Mouse (Mus musculus): ENCODE results near the gene Mindy4. TPM values are rescaled to one million over a fixed set of nuclear protein-coding genes. Genes with fewer than 3 reads are reported as not detected.

Gene Mindy4
- polyA plus RNA-seq, 1 experiment from 2014 or later, result 17.2 TPM

DNA sequence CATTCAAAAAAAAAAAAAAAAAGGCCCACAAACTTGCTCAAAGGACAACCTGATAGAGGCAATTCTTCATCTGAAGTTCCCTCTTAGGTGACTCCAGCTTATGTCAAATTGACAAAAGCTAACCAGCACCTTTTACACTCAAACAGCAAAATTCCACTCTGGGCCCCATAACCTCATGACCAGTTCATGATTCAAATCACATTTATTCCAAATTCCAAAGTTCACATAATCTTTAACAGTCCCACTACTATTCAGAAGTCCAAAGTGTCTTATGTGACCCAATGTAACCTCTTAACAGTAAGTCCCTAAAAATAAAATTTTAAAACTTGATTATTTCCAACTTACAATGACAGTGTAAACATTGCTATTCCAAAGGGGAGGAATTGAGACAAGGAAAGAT is 13.8 kb upstream of the Mindy4 start:
- DNase-seq (ENCODE audit: low spot score) (no peak), ATAC-seq (ENCODE audit: insufficient number of reproducible peaks, low FRiP score, low TSS enrichment, low read depth) (no peak)
- H3K4me3 ChIP-seq (ENCODE audit: low read depth, low read length), result no peak overlapping the region
- no peak overlapping the region for H3K27ac ChIP-seq (replicated peaks; ENCODE audit: low read depth, low read length)
- H3K9me3 ChIP-seq (ENCODE audit: control insufficient read depth, low read length), result no peaks in the 10 kb centered on the region
- H3K36me3 ChIP-seq (ENCODE audit: control insufficient read depth, insufficient read depth, low read length), result no peaks in the 10 kb centered on the region
- no peak overlapping the region for H3K4me2 ChIP-seq (ENCODE audit: low read depth, severe bottlenecking)
- no peak overlapping the region for H3K9ac ChIP-seq (ENCODE audit: low read length)
- H3K4me1 ChIP-seq (ENCODE audit: control insufficient read depth, insufficient read depth, low read length), result no peaks in the 10 kb centered on the region
- no peaks in the 10 kb centered on the region for H3K27me3 ChIP-seq (ENCODE audit: control insufficient read depth, insufficient read depth, low read length)

DNA sequence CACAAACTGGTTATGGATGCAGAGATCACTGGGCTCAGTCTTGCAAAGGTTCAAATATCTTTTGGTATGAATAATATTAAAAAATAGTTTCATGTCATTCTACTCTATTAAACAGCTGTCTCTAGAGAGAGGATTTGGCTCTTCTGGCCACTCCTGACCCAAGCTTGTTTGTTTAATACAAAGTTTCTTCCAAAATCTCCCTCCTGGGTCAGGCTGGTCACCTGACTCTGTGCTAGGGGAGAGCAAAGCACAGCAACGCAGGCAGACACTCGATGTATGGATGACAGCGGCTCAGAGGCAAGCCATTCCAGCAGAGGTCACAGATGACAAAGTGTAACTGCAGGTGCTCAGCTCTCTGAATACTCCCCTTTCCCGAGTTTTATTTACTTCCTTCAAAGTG is 11.6 kb upstream of the Mindy4 start:
- Histone ChIP-seq H3K4me1 (ENCODE audit: control insufficient read depth, insufficient read depth, low read length) (no peaks in the 10 kb centered on the region), H3K27me3 (ENCODE audit: control insufficient read depth, insufficient read depth, low read length) (no peaks in the 10 kb centered on the region), H3K9ac (ENCODE audit: low read length) (no peak overlapping the region), H3K4me3 (ENCODE audit: low read depth, low read length) (no peak overlapping the region), H3K4me2 (ENCODE audit: low read depth, severe bottlenecking) (no peak overlapping the region), H3K27ac (replicated peaks; ENCODE audit: low read depth, low read length) (no peak overlapping the region), H3K9me3 (ENCODE audit: control insufficient read depth, low read length) (no peaks in the 10 kb centered on the region), H3K36me3 (ENCODE audit: control insufficient read depth, insufficient read depth, low read length) (no peaks in the 10 kb centered on the region)
- 66% methylated on average over 4 of the region's 4 CpGs for WGBS
- ATAC-seq (ENCODE audit: insufficient number of reproducible peaks, low FRiP score, low TSS enrichment, low read depth) (no peak), DNase-seq (ENCODE audit: low spot score) (no peak)

- 93% methylated on average over 3 of the region's 3 CpGs for WGBS
- Histone ChIP-seq H3K36me3 (ENCODE audit: control insufficient read depth, insufficient read depth, low read length) (no peaks in the 10 kb centered on the region), H3K9me3 (ENCODE audit: control insufficient read depth, low read length) (no peaks in the 10 kb centered on the region), H3K27ac (replicated peaks; ENCODE audit: low read depth, low read length) (no peak overlapping the region), H3K4me3 (ENCODE audit: low read depth, low read length) (no peak overlapping the region), H3K4me2 (ENCODE audit: low read depth, severe bottlenecking) (no peak overlapping the region), H3K9ac (ENCODE audit: low read length) (no peak overlapping the region), H3K4me1 (ENCODE audit: control insufficient read depth, insufficient read depth, low read length) (no peaks in the 10 kb centered on the region), H3K27me3 (ENCODE audit: control insufficient read depth, insufficient read depth, low read length) (no peaks in the 10 kb centered on the region)
- DNase-seq (ENCODE audit: low spot score) (no peak), ATAC-seq (ENCODE audit: insufficient number of reproducible peaks, low FRiP score, low TSS enrichment, low read depth) (no peak)
Measured at GRCm38 (mm10) chr6:55193171-55193570, 10.0 kb upstream of the Mindy4 start.

- Histone ChIP-seq H3K4me1 (ENCODE audit: control insufficient read depth, insufficient read depth, low read length) (no peaks in the 10 kb centered on the region), H3K27me3 (ENCODE audit: control insufficient read depth, insufficient read depth, low read length) (no peaks in the 10 kb centered on the region), H3K27ac (replicated peaks; ENCODE audit: low read depth, low read length) (no peak overlapping the region), H3K4me2 (ENCODE audit: low read depth, severe bottlenecking) (no peak overlapping the region), H3K9me3 (ENCODE audit: control insufficient read depth, low read length) (no peaks in the 10 kb centered on the region), H3K9ac (ENCODE audit: low read length) (no peak overlapping the region), H3K36me3 (ENCODE audit: control insufficient read depth, insufficient read depth, low read length) (no peaks in the 10 kb centered on the region), H3K4me3 (ENCODE audit: low read depth, low read length) (no peak overlapping the region)
- no peak for DNase-seq (ENCODE audit: low spot score)
- no peak for ATAC-seq (ENCODE audit: insufficient number of reproducible peaks, low FRiP score, low TSS enrichment, low read depth)
- WGBS, result 90% methylated on average over 3 of the region's 3 CpGs
Measured at GRCm38 (mm10) chr6:55199047-55199446, 4.1 kb upstream of the Mindy4 start.

DNA sequence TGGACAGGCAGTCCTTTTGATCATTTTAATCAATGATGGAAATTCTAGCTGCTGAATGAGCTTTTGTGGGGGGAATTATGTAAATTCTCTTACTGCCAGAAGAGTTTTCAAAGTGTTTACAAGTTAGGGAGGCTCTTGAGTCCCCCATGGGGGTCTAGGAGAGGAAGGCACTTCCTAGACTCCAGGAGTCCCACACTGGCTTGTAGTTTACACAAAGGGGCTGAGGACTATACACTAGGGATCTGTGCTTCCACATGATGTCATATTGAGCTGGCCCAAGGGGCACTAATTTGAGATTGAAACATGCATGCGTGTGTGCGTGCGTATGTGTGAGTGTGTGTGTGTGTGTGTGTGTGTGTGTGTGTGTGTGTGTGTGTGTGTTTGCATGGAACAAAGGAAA is 748 bp downstream of the Mindy4 start:
- peak overlapping the region; percentile 67 for H3K9ac ChIP-seq (ENCODE audit: low read length)
- H3K27me3 ChIP-seq (ENCODE audit: control insufficient read depth, insufficient read depth, low read length), result no peaks in the 10 kb centered on the region
- H3K4me3 ChIP-seq (ENCODE audit: low read depth, low read length), result peak overlapping the region; percentile 43
- WGBS, result 87% methylated on average over 3 of the region's 3 CpGs
- peak overlapping the region; percentile 62 for H3K27ac ChIP-seq (replicated peaks; ENCODE audit: low read depth, low read length)
- no peaks in the 10 kb centered on the region for H3K36me3 ChIP-seq (ENCODE audit: control insufficient read depth, insufficient read depth, low read length)
- H3K4me2 ChIP-seq (ENCODE audit: low read depth, severe bottlenecking), result peak overlapping the region; percentile 60
- peaks cover 9% of the 10 kb centered on the region for H3K4me1 ChIP-seq (ENCODE audit: control insufficient read depth, insufficient read depth, low read length)
- ATAC-seq (ENCODE audit: insufficient number of reproducible peaks, low FRiP score, low TSS enrichment, low read depth), result no peak
- H3K9me3 ChIP-seq (ENCODE audit: control insufficient read depth, low read length), result no peaks in the 10 kb centered on the region
- peak; percentile 28 for DNase-seq (ENCODE audit: low spot score)

DNA sequence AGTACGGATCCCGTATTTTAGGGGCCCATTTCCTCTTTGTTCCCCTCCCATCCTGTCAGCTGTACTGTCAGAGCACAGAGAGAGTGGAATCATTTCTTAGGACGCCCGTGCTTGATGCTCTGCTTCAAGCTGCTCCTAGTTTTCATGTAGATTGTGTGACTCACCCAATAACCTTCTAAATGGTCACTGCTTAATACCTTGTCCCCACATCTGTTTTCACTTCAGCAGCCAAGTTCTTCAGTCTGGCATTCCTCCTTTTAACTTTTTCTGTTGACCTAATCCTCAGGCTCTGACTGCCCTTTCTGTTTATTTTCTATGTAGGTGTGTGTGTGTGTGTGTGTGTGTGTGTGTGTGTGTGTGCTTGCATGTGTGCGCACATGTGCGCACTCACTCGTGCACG is 4.6 kb downstream of the Mindy4 start:
- WGBS, result 67% methylated on average over 8 of the region's 8 CpGs

DNA sequence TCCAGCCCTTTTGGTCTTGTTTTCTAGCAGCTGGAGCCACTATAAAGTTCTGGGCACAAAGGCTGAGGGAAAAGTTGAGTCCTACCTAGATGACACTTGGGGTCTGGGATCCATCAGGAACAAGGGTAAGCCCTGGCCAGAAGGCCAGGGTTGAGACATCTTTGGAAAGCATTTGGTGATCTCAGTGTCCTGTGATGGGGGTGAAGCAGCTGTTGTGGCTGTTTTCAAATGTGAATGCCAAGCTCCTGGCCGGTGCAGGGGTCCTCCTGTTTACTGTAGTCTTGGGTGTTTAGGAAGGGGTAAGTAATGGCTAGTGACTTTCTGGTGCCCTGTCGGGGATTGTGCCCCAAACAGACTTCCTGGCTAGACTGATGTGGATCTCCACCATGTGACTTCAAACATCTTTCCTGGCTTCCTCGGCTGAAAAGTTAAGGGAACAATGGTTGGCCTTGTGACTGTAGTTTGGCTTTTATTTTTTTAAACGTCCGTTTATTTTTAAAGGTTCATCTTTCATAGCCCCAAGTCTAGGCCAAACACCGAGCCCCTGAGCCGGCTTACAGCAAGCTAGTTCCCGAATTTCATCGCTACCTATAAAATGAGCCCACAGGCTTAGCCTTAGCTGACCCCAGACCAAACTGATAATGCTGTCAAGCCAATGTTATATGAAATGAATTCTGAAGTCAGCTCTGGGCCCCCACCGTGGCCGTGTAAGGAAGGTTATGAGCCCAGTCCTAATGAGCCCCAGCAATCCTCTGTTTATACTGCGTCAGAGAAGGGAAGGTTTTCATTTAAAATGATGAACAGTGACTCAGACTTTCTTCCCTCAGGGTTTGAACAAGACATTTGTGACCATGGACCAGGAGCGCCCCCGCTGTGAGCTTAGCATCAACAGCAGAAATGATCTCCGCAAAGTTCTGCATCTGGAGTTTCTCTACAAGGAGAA is 7.5 kb downstream of the Mindy4 start:
- no peak for ATAC-seq (ENCODE audit: insufficient number of reproducible peaks, low FRiP score, low TSS enrichment, low read depth)
- no peaks in the 10 kb centered on the region for H3K27me3 ChIP-seq (ENCODE audit: control insufficient read depth, insufficient read depth, low read length)
- H3K36me3 ChIP-seq (ENCODE audit: control insufficient read depth, insufficient read depth, low read length), result no peaks in the 10 kb centered on the region
- no peaks in the 10 kb centered on the region for H3K9me3 ChIP-seq (ENCODE audit: control insufficient read depth, low read length)
- H3K4me2 ChIP-seq (ENCODE audit: low read depth, severe bottlenecking), result no peak overlapping the region
- H3K27ac ChIP-seq (replicated peaks; ENCODE audit: low read depth, low read length), result no peak overlapping the region
- no peak for DNase-seq (ENCODE audit: low spot score)
- 54% methylated on average over 15 of the region's 15 CpGs for WGBS
- H3K4me1 ChIP-seq (ENCODE audit: control insufficient read depth, insufficient read depth, low read length), result peaks cover 9% of the 10 kb centered on the region
- no peak overlapping the region for H3K4me3 ChIP-seq (ENCODE audit: low read depth, low read length)
- H3K9ac ChIP-seq (ENCODE audit: low read length), result no peak overlapping the region

More for the DNA sequence above, 4.6 kb downstream of the Mindy4 start:
- Histone ChIP-seq H3K4me2 (ENCODE audit: low read depth, severe bottlenecking) (no peak overlapping the region), H3K9ac (ENCODE audit: low read length) (no peak overlapping the region), H3K27ac (replicated peaks; ENCODE audit: low read depth, low read length) (no peak overlapping the region), H3K4me3 (ENCODE audit: low read depth, low read length) (no peak overlapping the region), H3K4me1 (ENCODE audit: control insufficient read depth, insufficient read depth, low read length) (peaks cover 9% of the 10 kb centered on the region), H3K27me3 (ENCODE audit: control insufficient read depth, insufficient read depth, low read length) (no peaks in the 10 kb centered on the region), H3K9me3 (ENCODE audit: control insufficient read depth, low read length) (no peaks in the 10 kb centered on the region), H3K36me3 (ENCODE audit: control insufficient read depth, insufficient read depth, low read length) (no peaks in the 10 kb centered on the region)
- no peak for DNase-seq (ENCODE audit: low spot score)
- no peak for ATAC-seq (ENCODE audit: insufficient number of reproducible peaks, low FRiP score, low TSS enrichment, low read depth)

- Histone ChIP-seq H3K9ac (ENCODE audit: low read length) (no peak overlapping the region), H3K27ac (replicated peaks; ENCODE audit: low read depth, low read length) (no peak overlapping the region), H3K4me3 (ENCODE audit: low read depth, low read length) (no peak overlapping the region), H3K4me1 (ENCODE audit: control insufficient read depth, insufficient read depth, low read length) (no peaks in the 10 kb centered on the region), H3K27me3 (ENCODE audit: control insufficient read depth, insufficient read depth, low read length) (no peaks in the 10 kb centered on the region), H3K9me3 (ENCODE audit: control insufficient read depth, low read length) (no peaks in the 10 kb centered on the region), H3K4me2 (ENCODE audit: low read depth, severe bottlenecking) (no peak overlapping the region), H3K36me3 (ENCODE audit: control insufficient read depth, insufficient read depth, low read length) (peaks cover 4% of the 10 kb centered on the region; the same call in 1 of the 2 replicates)
- WGBS, result 84% methylated on average over 3 of the region's 3 CpGs
- ATAC-seq (ENCODE audit: insufficient number of reproducible peaks, low FRiP score, low TSS enrichment, low read depth), result no peak
- DNase-seq (ENCODE audit: low spot score), result no peak
Measured at GRCm38 (mm10) chr6:55214541-55214940, 11.4 kb downstream of the Mindy4 start.
